13 mouse cellular contexts compared by ENCODE assay signal in the genomic region with DNA sequence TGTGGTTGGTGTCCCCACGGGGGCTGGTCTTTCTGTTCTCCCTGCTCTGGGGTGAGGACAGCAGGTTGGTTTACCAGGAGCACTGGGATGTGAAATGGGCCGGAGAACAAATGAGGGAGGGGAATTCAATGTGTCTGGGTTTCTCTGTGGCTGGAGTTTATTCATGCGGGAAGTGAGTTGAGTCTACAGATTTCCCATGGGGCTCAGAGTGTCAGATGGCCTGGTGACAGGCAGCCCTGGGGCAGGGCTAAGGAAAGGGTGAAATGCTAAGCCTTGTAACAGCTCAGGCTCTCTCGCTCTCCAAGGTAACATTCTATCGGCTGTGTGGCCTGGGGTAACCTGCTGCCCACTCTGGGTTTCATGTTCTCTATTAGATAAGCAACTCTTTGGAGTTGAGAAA.
DNase-seq lines count a peak whose midpoint lies in the region; ATAC-seq and TF ChIP-seq lines count a peak whose summit lies in the region.
"Had no signal": no experiment of that assay in that cellular context is flagged by ENCODE, and none has a peak within 500 bp of the region (broad histone marks: within the 10 kb centered on the region; RNA-seq: fewer than 3 reads in every experiment).

No protein-coding gene starts in this region.

- TF ChIP-seq POLR2A in cerebellum, adult 2 months (IDR thresholded peaks at IDR 0.05; ENCODE audit: borderline replicate concordance, insufficient read depth, low read length), result no peak

- H3K9me3 ChIP-seq in forebrain, embryonic 12.5 days, result no peaks in the 10 kb centered on the region
- H3K9me3 ChIP-seq in forebrain, embryonic 16.5 days (ENCODE audit: control insufficient read depth, low read length), result no peaks in the 10 kb centered on the region
- 0 out of 2 replicates have a peak, but pooled peaks cover 4% of the 10 kb centered on the region for H3K9me3 ChIP-seq in hindbrain, embryonic 12.5 days (replicated peaks)
- H3K9me3 ChIP-seq in hindbrain, postnatal 0 days (ENCODE audit: low read length), result peaks cover 3% of the 10 kb centered on the region; the same call in 1 of the 2 replicates
- H3K9me3 ChIP-seq in neural tube, embryonic 11.5 days (ENCODE audit: control insufficient read depth, low read length), result no peaks in the 10 kb centered on the region
- H3K9me3 ChIP-seq: embryonic facial prominence, embryonic 12.5 days; forebrain, embryonic 15.5 days; heart, embryonic 10.5 days; intestine, embryonic 15.5 days had no signal

- no peaks in the 10 kb centered on the region for H3K36me3 ChIP-seq in forebrain, embryonic 12.5 days (replicated peaks)
- H3K36me3 ChIP-seq in forebrain, embryonic 16.5 days (ENCODE audit: control insufficient read depth, insufficient read depth), result no peaks in the 10 kb centered on the region
- no peaks in the 10 kb centered on the region for H3K36me3 ChIP-seq in hindbrain, embryonic 12.5 days
- no peaks in the 10 kb centered on the region for H3K36me3 ChIP-seq in hindbrain, postnatal 0 days (ENCODE audit: insufficient read depth, low read length)
- H3K36me3 ChIP-seq in neural tube, embryonic 11.5 days (ENCODE audit: control insufficient read depth, insufficient read depth, low read length), result no peaks in the 10 kb centered on the region
- H3K36me3 ChIP-seq: embryonic facial prominence, embryonic 12.5 days; forebrain, embryonic 15.5 days; heart, embryonic 10.5 days; intestine, embryonic 15.5 days had no signal

- no peak for TF ChIP-seq CTCF in hindbrain, postnatal 0 days (IDR thresholded peaks at IDR 0.05; ENCODE audit: low read depth)
- no peak for TF ChIP-seq CTCF in cerebellum, adult 2 months (IDR thresholded peaks at IDR 0.05; ENCODE audit: borderline replicate concordance, insufficient read depth, low read depth, low read length)

- ATAC-seq in forebrain, embryonic 12.5 days (ENCODE audit: low FRiP score), result no peak
- ATAC-seq in forebrain, embryonic 16.5 days, result no peak
- peak; percentile 55 for ATAC-seq in hindbrain, embryonic 12.5 days (ENCODE audit: low FRiP score)
- ATAC-seq in hindbrain, postnatal 0 days, result no peak
- no peak for ATAC-seq in neural tube, embryonic 11.5 days (ENCODE audit: insufficient read depth, low FRiP score, low TSS enrichment)
- ATAC-seq: forebrain, embryonic 15.5 days; intestine, embryonic 15.5 days had no signal

- no peak overlapping the region for H3K4me2 ChIP-seq in forebrain, embryonic 12.5 days
- no peak overlapping the region for H3K4me2 ChIP-seq in forebrain, embryonic 16.5 days (ENCODE audit: low read length)
- no peak overlapping the region for H3K4me2 ChIP-seq in hindbrain, embryonic 12.5 days (replicated peaks)
- no peak overlapping the region for H3K4me2 ChIP-seq in hindbrain, postnatal 0 days (ENCODE audit: low read depth, low read length)
- H3K4me2 ChIP-seq in neural tube, embryonic 11.5 days (ENCODE audit: low read depth), result no peak overlapping the region
- H3K4me2 ChIP-seq: embryonic facial prominence, embryonic 12.5 days; forebrain, embryonic 15.5 days; intestine, embryonic 15.5 days had no signal

- 54% methylated on average over 5 of the region's 5 CpGs for WGBS in forebrain, embryonic 12.5 days
- 50% methylated on average over 5 of the region's 5 CpGs for WGBS in forebrain, embryonic 16.5 days
- 41% methylated on average over 5 of the region's 5 CpGs for WGBS in hindbrain, embryonic 12.5 days
- WGBS in hindbrain, postnatal 0 days, result 42% methylated on average over 5 of the region's 5 CpGs
- WGBS in neural tube, embryonic 11.5 days, result 61% methylated on average over 5 of the region's 5 CpGs
- 31% methylated on average over 5 of the region's 5 CpGs for whole genome bisulfite sequencing in cerebellum, adult 2 months

- no peak for DNase-seq in hindbrain, postnatal 0 days (ENCODE audit: low spot score)
- DNase-seq in neural tube, embryonic 11.5 days (ENCODE audit: low spot score), result peak; percentile 40
- DNase-seq in neural tube, embryonic 10.5 days (ENCODE audit: extremely low spot score, low spot score), result no peak
- no peak for DNase-seq in cerebellum, adult 2 months
- DNase-seq: adrenal gland, adult 2 months; cerebellum, adult 8-10 months had no signal

- peaks cover 21% of the 10 kb centered on the region for H3K27me3 ChIP-seq in forebrain, embryonic 12.5 days
- no peaks in the 10 kb centered on the region for H3K27me3 ChIP-seq in forebrain, embryonic 16.5 days (replicated peaks; ENCODE audit: control insufficient read depth, insufficient read depth, low read length)
- H3K27me3 ChIP-seq in hindbrain, embryonic 12.5 days, result 0 out of 2 replicates have a peak, but pooled peaks cover 6% of the 10 kb centered on the region
- 0 out of 2 replicates have a peak, but pooled peaks cover 4% of the 10 kb centered on the region for H3K27me3 ChIP-seq in hindbrain, postnatal 0 days (ENCODE audit: insufficient read depth, low read length)
- no peaks in the 10 kb centered on the region for H3K27me3 ChIP-seq in neural tube, embryonic 11.5 days (ENCODE audit: control insufficient read depth, insufficient read depth, low read length)
- H3K27me3 ChIP-seq in cerebellum, adult 2 months (ENCODE audit: control insufficient read depth, insufficient read depth, low read length), result 0 out of 2 replicates have a peak, but pooled peaks cover 1% of the 10 kb centered on the region
- H3K27me3 ChIP-seq: forebrain, embryonic 15.5 days had no signal

- no peak overlapping the region for H3K4me3 ChIP-seq in forebrain, embryonic 12.5 days (replicated peaks)
- H3K4me3 ChIP-seq in forebrain, embryonic 16.5 days (replicated peaks; ENCODE audit: low read length), result no peak overlapping the region
- H3K4me3 ChIP-seq in hindbrain, embryonic 12.5 days, result no peak overlapping the region
- H3K4me3 ChIP-seq in hindbrain, postnatal 0 days (ENCODE audit: low read length), result no peak overlapping the region
- no peak overlapping the region for H3K4me3 ChIP-seq in neural tube, embryonic 11.5 days (ENCODE audit: low read depth, low read length)
- no peak overlapping the region for H3K4me3 ChIP-seq in cerebellum, adult 2 months (replicated peaks; ENCODE audit: insufficient read depth, low read depth, low read length)
- H3K4me3 ChIP-seq: embryonic facial prominence, embryonic 12.5 days; forebrain, embryonic 15.5 days; heart, embryonic 10.5 days; intestine, embryonic 15.5 days had no signal

- H3K27ac ChIP-seq in forebrain, embryonic 12.5 days, result peak overlapping the region; percentile 43; the same call in 1 of the 2 replicates
- no peak overlapping the region for H3K27ac ChIP-seq in forebrain, embryonic 16.5 days (ENCODE audit: low read length)
- H3K27ac ChIP-seq in hindbrain, embryonic 12.5 days, result peak overlapping the region; percentile 25; the same call in 1 of the 2 replicates
- H3K27ac ChIP-seq in hindbrain, postnatal 0 days, result no peak overlapping the region
- H3K27ac ChIP-seq in neural tube, embryonic 11.5 days (ENCODE audit: low read depth, low read length), result no peak overlapping the region
- H3K27ac ChIP-seq in cerebellum, adult 2 months (ENCODE audit: insufficient read depth, low read length), result no peak overlapping the region
- H3K27ac ChIP-seq: embryonic facial prominence, embryonic 12.5 days; forebrain, embryonic 15.5 days; heart, embryonic 10.5 days; intestine, embryonic 15.5 days had no signal

- H3K9ac ChIP-seq in forebrain, embryonic 12.5 days, result no peak overlapping the region
- no peak overlapping the region for H3K9ac ChIP-seq in forebrain, embryonic 16.5 days (replicated peaks; ENCODE audit: low read depth, low read length)
- no peak overlapping the region for H3K9ac ChIP-seq in hindbrain, embryonic 12.5 days
- no peak overlapping the region for H3K9ac ChIP-seq in hindbrain, postnatal 0 days (replicated peaks; ENCODE audit: low read length)
- H3K9ac ChIP-seq in neural tube, embryonic 11.5 days (ENCODE audit: low read length), result no peak overlapping the region
- H3K9ac ChIP-seq: embryonic facial prominence, embryonic 12.5 days; forebrain, embryonic 15.5 days; intestine, embryonic 15.5 days had no signal

- H3K4me1 ChIP-seq in forebrain, embryonic 12.5 days, result peaks cover 39% of the 10 kb centered on the region
- peaks cover 15% of the 10 kb centered on the region for H3K4me1 ChIP-seq in forebrain, embryonic 16.5 days (replicated peaks; ENCODE audit: control insufficient read depth, insufficient read depth, low read length)
- peaks cover 39% of the 10 kb centered on the region for H3K4me1 ChIP-seq in hindbrain, embryonic 12.5 days
- no peaks in the 10 kb centered on the region for H3K4me1 ChIP-seq in hindbrain, postnatal 0 days (ENCODE audit: insufficient read depth, low read length)
- H3K4me1 ChIP-seq in neural tube, embryonic 11.5 days (ENCODE audit: control insufficient read depth, insufficient read depth, low read length), result peaks cover 13% of the 10 kb centered on the region
- H3K4me1 ChIP-seq in cerebellum, adult 2 months (ENCODE audit: control insufficient read depth, insufficient read depth, low read length), result no peaks in the 10 kb centered on the region
- H3K4me1 ChIP-seq: heart, embryonic 10.5 days; intestine, embryonic 15.5 days had no signal

Comparison
In these comparisons a context has a peak if more than half of its experiments do, and no peak if none do; other contexts are left out.
1. H3K27ac ChIP-seq: peak in forebrain, embryonic 12.5 days (single experiment) and hindbrain, embryonic 12.5 days (single experiment); none in forebrain, embryonic 16.5 days (single experiment), hindbrain, postnatal 0 days (single experiment), neural tube, embryonic 11.5 days (single experiment) and cerebellum, adult 2 months (single experiment).